Comparison of ENCODE assay signal across 28 mouse cellular contexts in genomic region chr15:6517525-6517924, GRCm38 (mm10).
"Had no signal": no experiment of that assay in that cellular context is flagged by ENCODE, and none has a peak within 500 bp of the region (broad histone marks: within the 10 kb centered on the region; RNA-seq: fewer than 3 reads in every experiment).

No protein-coding gene starts in this region.

- H3K4me3 ChIP-seq: embryonic facial prominence, embryonic 10.5 days; embryonic facial prominence, embryonic 12.5 days; embryonic facial prominence, embryonic 13.5 days; embryonic facial prominence, embryonic 15.5 days; erythroblast, embryonic 14.5 days; forebrain, embryonic 10.5 days; forebrain, embryonic 12.5 days; forebrain, embryonic 13.5 days; forebrain, embryonic 15.5 days; gastrocnemius, adult 2 months; heart, adult 2 months; heart, embryonic 10.5 days had no signal

- H3K27ac ChIP-seq: embryonic facial prominence, embryonic 10.5 days; embryonic facial prominence, embryonic 12.5 days; embryonic facial prominence, embryonic 13.5 days; embryonic facial prominence, embryonic 15.5 days; forebrain, embryonic 10.5 days; forebrain, embryonic 12.5 days; forebrain, embryonic 13.5 days; forebrain, embryonic 15.5 days; gastrocnemius, adult 2 months; heart, adult 2 months; heart, embryonic 10.5 days had no signal

- DNase-seq: cerebellum, adult 9-10 months; cerebellum, adult 9-11 months; cerebellum, postnatal 10 days; cerebellum, postnatal 14 days; cerebellum, postnatal 25 days; cerebellum, postnatal 36 days; embryo, embryonic 11 days; forebrain, postnatal 0 days; gastrocnemius, adult 2 months; gastrocnemius, postnatal 10 days; gastrocnemius, postnatal 14 days; gastrocnemius, postnatal 25 days; gastrocnemius, postnatal 36 days; heart, adult 11 months; heart, adult 18-20 months; heart, adult 2 months had no signal

- ATAC-seq: forebrain, embryonic 13.5 days; forebrain, embryonic 14.5 days; forebrain, embryonic 15.5 days; forebrain, embryonic 16.5 days; forebrain, postnatal 0 days had no signal

- H3K4me1 ChIP-seq: embryonic facial prominence, embryonic 10.5 days; embryonic facial prominence, embryonic 12.5 days; embryonic facial prominence, embryonic 13.5 days; embryonic facial prominence, embryonic 15.5 days; forebrain, embryonic 10.5 days; forebrain, embryonic 12.5 days; forebrain, embryonic 13.5 days; forebrain, embryonic 15.5 days; heart, embryonic 10.5 days had no signal
